Mouse (Mus musculus) cerebellum, adult (tissue): Measurements from ENCODE around the gene Ugt1a8.
A peak's percentile ranks its signal among the peaks of the same experiment; 100 is the strongest.
"Not testable (repeated sequence)": the region's sequence is repeated elsewhere in the genome, so short reads cannot be mapped to it uniquely, and the experiment has no call there.

ENCODE experiments used
- ATAC-seq: cut with Nextera tagmentation; 2 replicates; pipeline ENCODE4 v1.9.2; 2017; ENCODE audit warnings: mild to moderate bottlenecking, moderate library complexity, mixed read lengths; ENCODE audit not compliant: insufficient number of reproducible peaks, low FRiP score, low TSS enrichment

The Ugt1a8 gene

DNA sequence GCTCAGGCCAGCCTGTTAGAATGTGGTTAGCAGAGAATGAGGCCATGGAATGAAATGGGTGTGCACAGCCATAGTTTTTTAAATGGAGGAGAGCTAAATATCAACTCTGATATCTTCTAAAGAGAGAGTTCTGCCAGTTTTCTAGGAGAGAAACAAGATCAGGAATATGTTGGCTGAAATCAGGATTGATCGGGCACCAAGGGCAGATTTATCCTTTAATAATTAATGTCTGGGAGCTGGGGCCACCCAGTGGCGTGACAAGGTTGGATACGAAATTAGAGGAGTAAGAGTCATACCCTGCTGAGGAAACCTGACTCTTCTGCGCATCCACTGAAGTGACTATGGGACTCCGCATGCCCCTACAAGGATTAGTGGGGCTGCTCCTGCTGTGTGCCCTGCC is 78.1 kb downstream of the Ugt1a8 start, which contains the start of gene Ugt1a5:
Ugt1a5 (plus strand) TSS at position 302 of the 400 bp plus-strand sequence.
- ATAC-seq = no peak

DNA sequence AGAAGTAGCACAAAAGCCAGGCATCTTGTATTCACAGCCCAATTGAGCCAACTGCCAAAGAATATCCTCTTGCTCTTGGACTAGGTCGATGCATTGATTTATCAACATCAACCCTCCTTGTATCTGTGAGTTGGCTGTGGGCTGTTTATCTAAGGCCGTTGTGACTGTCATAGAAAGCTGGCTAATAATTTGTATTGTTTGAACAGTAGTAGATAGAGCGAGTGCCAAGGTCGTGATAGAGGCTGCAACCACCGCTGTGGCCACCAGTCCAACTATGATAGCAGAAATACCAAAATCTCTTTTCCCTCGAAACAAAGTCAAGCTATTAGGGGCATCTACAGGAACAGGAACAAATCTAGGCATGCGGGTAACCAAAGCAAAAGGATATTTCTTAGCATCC is 84.6 kb downstream of the Ugt1a8 start:
- not testable (repeated sequence) for ATAC-seq

DNA sequence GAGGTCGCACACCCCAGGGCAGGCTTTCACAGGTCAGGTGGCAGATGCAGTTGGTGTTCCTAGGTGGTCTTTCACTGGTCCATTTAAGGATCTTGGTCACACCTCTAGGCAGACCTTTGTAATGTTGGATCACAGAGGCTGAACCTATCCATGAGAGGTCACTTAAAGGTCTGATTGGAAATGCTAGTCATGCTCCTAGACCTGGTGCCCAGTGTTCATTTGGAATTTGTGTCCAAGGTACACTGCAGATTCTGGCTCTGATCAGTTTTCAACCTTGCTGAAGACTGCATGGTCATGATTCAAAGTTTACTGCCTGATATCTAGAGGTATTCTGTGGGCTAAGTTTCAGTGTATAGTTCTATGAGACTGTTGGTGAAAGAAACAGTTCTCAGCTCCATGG is 92.0 kb downstream of the Ugt1a8 start:
- no peak for ATAC-seq

DNA sequence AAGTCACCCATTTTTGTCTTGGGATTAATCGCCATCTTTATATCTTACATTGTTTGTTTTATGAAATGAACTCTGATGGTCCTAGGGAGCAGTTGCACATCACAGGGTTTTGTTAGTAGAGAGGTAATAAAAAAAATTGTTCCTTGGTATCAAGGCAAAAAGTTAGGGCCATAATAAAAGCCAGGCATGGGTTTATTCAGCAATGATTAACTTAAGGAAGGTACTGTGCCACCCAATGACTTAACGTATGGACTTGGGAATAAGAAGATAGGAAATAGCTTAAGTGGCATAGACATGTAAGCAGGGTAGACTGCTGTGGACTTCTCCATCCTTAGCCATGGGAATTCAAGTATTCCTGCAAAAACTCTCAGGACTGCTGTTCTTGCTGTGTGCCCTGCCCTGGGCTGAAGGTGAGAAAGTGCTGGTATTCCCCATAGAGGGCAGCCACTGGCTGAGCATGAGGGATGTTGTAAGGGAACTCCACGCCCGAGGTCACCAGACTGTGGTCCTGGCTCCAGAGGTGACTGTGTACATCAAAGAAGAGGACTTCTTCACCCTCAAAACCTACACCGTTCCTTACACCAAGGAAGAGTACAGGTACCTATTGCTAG is 98.8 kb downstream of the Ugt1a8 start:
- ATAC-seq = no peak

DNA sequence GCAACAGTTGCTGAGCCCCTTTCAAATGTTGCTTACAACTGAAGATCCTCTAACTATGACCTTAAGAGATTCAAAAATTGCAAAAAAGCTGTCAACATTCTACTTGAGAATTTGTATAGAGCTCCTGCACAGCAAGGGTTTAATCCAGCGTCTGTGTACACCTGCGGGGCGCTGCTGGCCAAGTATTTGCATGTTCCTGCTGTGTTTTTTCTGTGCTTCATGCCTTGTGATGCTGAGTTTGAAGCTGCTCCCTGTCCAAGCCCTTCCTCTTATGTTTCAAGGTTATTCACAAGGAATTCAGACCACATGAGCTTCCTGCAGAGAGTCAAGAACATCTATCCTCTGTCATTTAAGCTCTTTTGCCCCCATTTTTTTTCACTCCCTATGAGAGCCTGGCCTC is 104.5 kb downstream of the Ugt1a8 start:
- no peak for ATAC-seq

DNA sequence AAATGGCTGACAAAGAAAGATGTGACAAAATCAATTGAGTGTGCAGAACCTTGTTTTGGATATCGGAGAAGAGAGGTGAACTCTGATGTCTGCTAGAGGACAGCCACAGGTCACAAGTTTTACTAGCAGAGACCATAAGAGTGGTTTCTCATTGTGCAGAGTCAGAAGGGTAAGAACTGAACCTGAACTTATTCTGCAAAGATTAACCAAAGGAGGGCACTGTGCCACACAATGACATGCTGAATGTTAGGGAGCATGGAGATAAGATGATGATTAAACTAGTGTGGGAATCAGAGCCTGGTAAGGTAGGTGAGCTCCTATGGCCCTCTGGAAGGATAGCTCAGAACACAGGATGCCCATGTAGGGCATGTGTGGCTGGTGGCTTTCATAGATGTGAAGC is 108.1 kb downstream of the Ugt1a8 start:
- no peak for ATAC-seq

DNA sequence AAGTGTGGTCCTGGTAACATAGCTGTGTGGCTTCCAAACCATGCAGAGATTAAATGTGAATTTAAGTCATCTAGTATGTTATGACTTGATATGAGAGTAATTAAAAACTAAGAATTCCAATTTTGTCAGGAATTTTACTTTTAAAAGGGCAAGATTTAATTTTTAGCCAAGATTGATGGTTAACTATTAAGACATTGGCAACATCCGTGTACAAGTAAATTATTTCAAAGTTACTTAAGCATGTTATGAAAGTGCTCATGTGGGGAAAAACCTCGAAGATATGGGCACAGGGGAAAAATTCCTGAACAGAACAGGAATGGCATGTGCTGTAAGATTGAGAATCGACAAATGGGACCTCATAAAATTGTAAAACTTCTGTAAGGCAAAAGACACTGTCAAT is 109.8 kb downstream of the Ugt1a8 start:
- ATAC-seq = no peak

DNA sequence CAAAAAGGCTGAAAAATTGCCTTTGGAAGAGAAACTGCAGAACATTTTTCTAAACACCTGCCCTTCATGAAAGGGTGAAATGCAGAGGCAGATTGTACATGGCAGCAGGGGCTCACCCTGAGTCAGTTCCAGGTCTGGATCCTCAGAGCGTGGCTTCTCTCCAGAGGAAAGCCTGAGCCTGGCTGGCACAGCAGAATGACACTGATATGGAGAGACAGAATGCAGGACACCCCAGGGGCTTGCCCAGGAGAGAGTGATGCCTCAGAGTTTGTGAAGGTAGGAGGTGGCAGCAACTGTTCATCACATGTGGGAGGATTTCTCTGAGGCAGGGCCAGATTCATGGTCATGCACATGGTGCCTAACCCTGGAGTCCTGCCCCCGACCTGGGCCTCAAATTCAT is 112.4 kb downstream of the Ugt1a8 start:
- ATAC-seq = peak; percentile 85

DNA sequence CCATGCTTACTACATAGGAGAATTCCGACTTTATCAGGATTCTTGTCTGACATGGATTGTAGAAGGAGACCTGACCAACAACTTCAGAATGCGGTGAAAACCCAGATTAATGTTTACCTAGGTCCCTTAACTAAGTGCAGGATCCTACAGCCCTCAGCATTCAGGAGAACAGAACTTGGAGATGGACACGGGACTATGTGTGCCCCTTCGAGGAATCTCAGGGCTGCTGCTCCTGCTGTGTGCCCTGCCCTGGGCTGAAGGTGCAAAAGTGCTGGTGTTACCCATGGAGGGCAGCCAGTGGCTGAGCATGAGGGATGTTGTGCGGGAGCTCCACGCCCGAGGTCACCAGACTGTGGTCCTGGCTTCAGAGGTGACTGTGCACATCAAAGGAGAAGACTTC is 112.8 kb downstream of the Ugt1a8 start, which contains the start of gene Ugt1a2:
Ugt1a2 (plus strand) TSS at position 146 of the 400 bp plus-strand sequence.
- no peak for ATAC-seq

DNA sequence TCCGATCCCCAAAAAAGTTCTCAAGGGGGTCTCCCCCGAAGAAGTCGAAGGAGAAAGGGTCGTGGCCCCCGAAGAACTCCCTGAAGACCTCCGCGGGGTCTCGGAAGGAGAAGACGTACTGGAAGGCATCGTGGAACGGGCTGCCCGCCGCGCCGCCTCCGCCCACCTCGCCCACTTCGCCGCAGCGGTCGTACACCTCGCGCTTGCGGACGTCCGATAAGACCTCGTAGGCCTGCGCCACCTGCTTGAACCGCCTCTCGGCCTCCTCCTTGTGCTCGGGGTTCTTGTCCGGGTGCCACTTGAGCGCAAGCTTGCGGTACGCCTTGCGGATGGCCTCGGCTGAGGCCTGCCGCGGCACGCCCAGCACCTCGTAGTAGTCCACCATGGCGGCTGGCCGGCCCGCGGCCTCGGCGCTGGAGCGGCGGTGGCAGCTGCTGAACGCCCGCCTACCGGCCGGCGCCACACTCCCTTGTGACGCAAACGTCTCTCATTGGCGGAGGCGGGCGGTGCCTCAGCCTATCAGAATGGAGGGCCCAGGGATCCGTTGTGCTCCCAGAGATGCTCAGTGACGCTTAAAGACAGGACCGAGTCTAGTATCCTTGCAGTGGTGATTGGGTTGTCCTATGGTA is 117.8 kb downstream of the Ugt1a8 start, which contains the start of gene Dnajb3:
Dnajb3 (minus strand) TSS at position 489 of the 629 bp plus-strand sequence.
- peak; percentile 99 for ATAC-seq

DNA sequence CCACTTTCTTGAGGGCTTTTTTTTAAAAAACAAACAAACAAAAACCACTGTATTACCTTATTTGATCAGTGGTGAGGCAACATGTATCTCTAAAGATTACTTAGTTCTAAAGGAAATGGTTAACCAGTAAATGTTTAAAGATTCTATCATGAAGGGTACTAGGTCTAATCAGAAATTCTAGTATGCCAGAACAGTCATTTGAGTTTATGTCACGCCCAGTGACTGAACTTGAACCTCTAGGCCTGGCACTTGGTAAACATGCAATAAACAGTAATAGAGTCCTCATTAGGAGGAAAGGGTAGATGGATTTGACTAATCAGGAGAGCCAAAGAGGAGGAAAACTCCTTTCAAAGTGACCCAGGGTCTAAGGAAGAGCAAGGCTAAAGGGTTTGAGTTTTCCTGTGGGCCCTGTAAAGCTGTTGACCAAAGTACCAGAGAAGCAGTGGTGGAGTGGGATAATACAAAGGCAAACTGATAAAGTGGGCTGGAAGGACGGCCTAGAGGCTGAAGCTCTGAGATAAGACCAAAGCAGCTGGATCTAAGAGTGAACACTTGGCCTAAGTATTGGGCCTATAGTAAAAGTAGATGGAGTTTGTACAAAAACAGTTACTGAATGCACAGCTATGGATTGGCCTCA is 119.3 kb downstream of the Ugt1a8 start:
- ATAC-seq = no peak

DNA sequence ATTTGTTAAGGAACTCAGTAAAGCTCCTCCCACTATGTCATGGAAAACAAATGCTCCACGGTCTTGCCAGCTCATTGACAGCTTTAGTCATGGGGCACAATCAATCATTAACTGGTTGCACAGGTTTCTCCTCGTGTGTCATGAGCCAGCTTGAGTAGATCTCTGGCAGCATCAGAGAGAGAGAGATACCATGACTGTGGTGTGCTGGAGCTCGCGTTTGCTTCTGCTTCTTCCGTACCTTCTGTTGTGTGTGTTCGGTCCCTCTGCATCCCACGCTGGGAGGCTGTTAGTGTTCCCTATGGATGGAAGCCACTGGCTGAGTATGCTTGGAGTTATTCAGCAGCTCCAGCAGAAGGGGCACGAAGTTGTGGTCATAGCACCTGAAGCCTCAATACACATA is 124.2 kb downstream of the Ugt1a8 start, which contains the start of gene Ugt1a1:
Ugt1a1 (plus strand) TSS at position 148 of the 400 bp plus-strand sequence.
- peak; percentile 29; the same call in 1 of the 2 replicates for ATAC-seq

DNA sequence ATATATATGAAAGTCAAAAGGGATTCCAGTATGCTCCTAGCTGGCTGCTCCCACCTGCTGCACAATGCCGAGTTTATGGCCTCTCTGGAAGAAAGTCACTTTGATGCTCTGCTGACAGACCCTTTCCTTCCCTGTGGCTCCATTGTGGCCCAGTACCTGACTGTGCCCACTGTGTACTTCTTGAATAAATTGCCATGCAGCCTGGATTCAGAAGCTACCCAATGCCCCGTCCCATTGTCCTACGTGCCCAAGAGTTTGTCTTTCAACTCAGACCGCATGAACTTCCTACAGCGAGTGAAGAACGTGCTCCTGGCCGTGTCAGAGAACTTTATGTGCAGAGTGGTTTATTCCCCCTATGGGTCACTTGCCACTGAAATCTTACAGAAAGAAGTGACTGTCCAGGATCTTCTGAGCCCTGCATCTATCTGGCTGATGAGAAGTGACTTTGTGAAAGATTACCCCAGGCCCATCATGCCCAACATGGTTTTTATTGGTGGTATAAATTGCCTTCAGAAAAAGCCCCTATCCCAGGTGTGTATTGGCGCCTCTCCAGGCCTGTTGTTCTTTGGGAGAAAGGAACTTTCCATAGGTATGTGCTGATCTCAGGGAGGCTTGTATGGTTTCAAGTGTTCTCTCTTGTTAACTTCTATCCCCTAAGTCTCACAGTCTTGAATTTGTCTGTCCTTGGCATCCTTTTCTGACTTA is 124.9 kb downstream of the Ugt1a8 start:
- no peak for ATAC-seq

DNA sequence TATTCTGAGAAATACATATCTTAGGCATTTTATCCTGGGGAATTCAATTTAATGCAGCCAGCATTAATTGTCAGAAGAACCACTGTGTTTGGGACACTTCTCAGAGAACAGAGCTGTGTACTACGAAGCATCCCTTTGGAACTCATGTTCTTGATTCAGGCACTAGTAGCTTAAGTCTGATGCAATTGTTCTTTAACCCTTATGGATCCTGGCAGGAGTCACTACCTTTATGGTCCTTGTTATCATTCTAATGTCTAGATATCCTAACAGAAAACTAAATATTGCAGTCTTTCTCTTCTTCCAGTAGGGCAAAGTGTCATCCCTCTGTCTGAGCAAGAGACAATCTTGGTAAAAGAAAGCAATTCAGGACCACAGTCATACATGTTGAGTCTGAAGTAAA is 125.4 kb downstream of the Ugt1a8 start:
- ATAC-seq = no peak

DNA sequence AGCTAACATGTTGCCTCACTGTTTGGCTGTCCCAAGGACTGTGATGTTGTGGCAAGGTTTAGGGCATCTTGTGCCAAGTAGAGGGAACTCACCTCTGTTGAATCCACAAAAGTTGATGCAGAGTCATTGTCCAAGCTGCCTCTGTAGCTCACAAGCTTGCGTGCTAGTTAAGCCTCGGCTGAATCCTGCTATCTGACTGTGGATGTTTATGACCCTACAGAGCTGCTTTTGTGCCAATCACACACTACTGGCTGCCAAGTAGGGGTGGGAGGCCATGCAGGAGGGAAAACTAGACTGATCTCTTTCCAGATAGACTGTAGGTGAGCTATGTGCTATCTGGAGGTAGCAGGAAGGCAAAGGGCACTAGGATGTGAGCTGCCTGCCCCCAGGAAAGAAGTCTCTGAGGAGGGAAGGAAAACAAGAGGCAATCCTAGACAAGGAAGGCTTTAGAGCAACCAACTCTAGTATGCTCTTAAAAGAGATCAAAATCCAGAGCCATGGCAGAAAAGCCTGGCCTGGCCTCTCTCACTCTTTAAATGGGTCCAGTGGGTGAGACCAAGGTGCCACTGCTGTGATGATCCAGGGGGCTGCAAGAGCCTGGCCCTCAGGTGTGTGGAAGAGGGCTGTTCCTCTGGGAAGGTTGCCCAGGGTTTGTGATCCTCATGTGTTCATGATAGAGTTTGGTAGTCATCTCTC is 126.3 kb downstream of the Ugt1a8 start:
- ATAC-seq = 0 out of 2 replicates have a peak, but pooled peaks have one; percentile 8

DNA sequence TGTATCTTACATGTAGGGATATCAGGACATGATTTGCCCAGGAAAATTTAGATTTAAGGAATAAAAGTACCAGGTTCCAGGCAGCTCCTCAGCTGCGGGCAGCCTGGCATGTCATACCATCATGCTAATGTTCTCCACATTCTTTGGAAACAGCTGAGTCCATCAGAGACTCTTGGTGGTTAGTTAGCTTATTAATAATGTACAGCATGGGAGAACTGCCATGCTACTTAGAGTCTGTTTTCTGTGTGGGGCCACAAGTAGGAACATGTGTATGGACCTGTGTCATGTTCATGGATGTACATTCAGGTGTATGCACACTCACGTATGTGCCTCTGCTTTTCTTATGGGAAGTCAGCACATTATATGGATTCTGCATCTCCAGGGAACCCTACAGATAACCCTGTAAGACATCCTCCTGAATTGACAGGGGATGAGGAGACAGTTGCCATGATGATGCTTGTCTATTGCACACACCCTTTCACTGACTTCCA is 126.9 kb downstream of the Ugt1a8 start:
- ATAC-seq = 0 out of 2 replicates have a peak, but pooled peaks have one; percentile 0

DNA sequence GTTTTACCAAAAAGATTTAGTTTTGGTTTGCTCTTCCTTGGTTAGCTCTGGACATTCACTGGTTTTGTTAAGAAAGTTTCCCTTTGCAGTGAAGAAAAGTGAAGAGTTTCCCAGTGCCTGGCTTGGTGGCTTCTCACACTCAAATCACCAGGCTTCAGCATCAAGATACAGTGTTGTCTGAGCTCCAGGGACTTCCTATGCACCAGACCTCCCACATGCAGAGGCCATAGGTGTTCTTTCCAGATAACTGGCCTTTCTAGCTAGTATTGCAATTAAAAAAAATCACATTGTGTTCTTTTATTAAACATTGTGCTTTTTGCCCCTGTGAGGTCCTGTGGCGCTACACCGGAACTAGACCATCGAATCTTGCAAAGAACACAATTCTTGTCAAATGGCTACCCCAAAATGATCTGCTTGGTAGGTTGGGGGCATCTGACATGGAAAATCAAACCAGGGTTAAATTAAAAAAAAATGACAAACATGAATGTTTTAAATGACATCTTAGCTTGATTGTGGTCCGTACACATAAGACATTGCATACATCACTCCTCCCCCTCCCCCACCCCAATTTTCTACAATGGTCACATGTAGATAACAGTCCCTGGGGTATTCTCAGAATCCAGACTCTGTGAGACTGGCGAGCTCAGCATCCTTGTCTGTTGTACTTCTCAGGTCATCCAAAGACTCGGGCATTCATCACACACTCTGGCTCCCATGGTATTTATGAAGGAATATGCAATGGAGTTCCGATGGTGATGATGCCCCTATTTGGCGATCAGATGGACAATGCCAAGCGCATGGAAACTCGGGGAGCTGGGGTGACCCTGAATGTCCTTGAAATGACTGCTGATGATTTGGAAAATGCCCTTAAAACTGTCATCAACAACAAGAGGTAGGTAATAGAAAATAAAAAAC is 128.1 kb downstream of the Ugt1a8 start:
- no peak for ATAC-seq

DNA sequence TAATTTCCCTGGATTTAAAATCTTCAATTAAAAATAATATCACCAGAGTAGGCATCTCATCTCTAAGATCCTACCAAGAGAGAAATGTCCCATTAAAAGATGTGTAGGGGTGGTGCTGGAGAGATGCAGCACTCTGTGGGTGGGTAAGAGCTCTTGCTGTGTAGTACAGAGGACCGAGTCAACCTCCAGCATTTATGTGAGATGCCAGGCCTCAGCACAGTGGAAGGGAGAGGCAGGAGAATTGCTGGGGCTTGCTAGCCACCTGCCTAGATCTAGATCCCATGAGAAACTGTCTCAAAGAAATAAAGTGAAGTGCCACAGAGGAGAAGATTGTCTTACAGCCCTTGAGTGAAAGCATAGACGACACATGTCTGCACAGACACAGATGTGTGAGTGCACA is 128.9 kb downstream of the Ugt1a8 start:
- no peak for ATAC-seq

DNA sequence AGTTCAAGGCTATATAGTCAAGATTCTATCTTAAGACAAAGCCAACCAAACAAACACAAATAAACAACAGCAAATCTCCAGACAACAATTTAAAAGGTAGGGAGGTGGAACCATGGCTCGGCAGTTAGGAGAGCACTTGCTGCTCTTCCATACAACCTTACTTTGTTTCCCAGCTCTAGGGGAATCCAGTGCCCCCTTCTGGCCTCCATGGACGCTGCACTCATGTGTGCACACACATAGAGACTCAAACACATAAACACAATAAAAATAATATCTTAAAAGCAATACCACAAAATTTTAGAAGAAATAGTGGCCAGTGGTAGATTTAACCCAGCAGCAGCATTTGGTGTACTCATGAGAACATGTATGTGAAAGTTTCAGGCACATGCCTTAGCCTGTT is 129.5 kb downstream of the Ugt1a8 start:
- no peak for ATAC-seq
